Mouse (Mus musculus): ENCODE measurements around the gene Mmp1b. TPM values are rescaled to one million over a fixed set of nuclear protein-coding genes. Genes with fewer than 3 reads are reported as not detected.

The Mmp1b gene
- polyA plus RNA-seq (2017; shearing (Covaris generic)): not detected

DNA sequence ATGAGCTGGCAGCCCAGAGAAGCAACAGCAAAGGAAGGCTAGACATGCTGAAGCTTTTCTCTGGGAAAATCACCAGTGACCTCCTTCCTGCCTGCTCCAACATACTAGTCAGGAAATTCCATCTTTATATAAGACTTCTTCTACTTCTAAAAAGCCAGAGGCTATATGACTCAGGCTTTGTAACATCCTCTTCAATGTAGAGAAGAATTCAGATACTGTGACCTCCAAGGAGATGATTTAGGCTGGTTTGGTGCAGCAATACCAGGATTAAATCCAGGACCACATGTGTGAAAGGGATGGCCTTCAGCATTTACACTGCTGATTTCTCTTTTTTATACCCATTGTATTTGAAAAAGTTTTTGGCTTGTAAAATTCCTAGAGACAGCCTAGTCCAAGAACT is at the start of gene Mmp1b:
Mmp1b (minus strand) TSS at position 101 of the 400 bp plus-strand sequence.

DNA sequence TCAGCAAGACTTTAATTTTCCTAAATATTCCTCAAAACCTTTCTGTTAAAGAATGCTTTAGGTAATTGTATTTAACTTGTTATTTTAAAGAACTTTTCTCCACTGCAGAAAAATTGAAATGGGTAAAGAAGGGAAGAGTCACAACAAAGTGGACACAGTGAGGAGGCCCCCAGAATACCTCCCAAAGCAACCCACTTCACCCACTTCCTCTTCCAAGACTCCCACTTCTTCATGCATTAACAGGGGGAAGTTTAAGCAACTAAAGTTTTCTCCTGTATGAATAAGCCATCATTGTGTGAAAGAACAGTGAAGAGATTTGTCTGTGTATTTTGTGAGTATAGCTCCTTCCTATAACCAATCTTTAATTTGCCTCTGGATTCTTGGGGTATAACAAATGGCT is 43.7 kb downstream of the Mmp1b start, which contains the start of gene Mmp12:
Mmp12 (plus strand) TSS at position 275 of the 400 bp plus-strand sequence.

Other genes starting within 250 kb of the Mmp1b start
- 9.3 TPM for gene Dync2h1, start 203.6 kb downstream of the Mmp1b start, polyA plus RNA-seq (2017; shearing (Covaris generic))
- gene Dcun1d5, start 203.5 kb downstream of the Mmp1b start, polyA plus RNA-seq (2017; shearing (Covaris generic)): 48.4 TPM
- gene Mmp13, start 115.5 kb downstream of the Mmp1b start, polyA plus RNA-seq (2017; shearing (Covaris generic)): not detected
- gene Mmp12, start 43.7 kb downstream of the Mmp1b start, polyA plus RNA-seq (2017; shearing (Covaris generic)): not detected
- not detected for gene Mmp3, start 57.8 kb upstream of the Mmp1b start, polyA plus RNA-seq (2017; shearing (Covaris generic))
- not detected for gene Mmp10, start 114.3 kb upstream of the Mmp1b start, polyA plus RNA-seq (2017; shearing (Covaris generic))
- gene Mmp8, start 170.4 kb upstream of the Mmp1b start, polyA plus RNA-seq (2017; shearing (Covaris generic)): not detected
- 0.16 TPM for gene Mmp27, start 183.3 kb upstream of the Mmp1b start, polyA plus RNA-seq (2017; shearing (Covaris generic))
- not detected for gene Mmp20, start 240.2 kb upstream of the Mmp1b start, polyA plus RNA-seq (2017; shearing (Covaris generic))

Data from inflammation-experienced regulatory T-cells, adult 16 weeks (primary cell).